Mouse (Mus musculus) MEL (cell line): ENCODE data around the gene Gm3646.

Experiments used
- CTCF ChIP-seq, 3 experiments: IDR thresholded peaks in 2 of 3; conservative IDR thresholded peaks in 1 of 3; 2 replicates each; pipeline ENCODE4 v1.5.1; 2011 to 2012; ENCODE audit warnings: low read length in 3 of 3, low read depth in 2 of 3, mild to moderate bottlenecking in 2 of 3, improper control_type of control experiment in 1 of 3, inconsistent platforms in 1 of 3, mixed read lengths in 1 of 3, moderate library complexity in 1 of 3; ENCODE audit not compliant: control insufficient read depth in 1 of 3, insufficient read depth in 1 of 3, poor library complexity in 1 of 3, severe bottlenecking in 1 of 3
- MAFK ChIP-seq: IDR thresholded peaks from 2 replicates; pipeline ENCODE4 v1.6.1; 2011; ENCODE audit warnings: low read depth, mild to moderate bottlenecking, low read length, improper control_type of control experiment, borderline replicate concordance
- MYC ChIP-seq: IDR thresholded peaks from 2 replicates; pipeline ENCODE4 v1.6.1; 2011; ENCODE audit warnings: low read depth, mild to moderate bottlenecking, low read length, improper control_type of control experiment, moderate library complexity
- POLR2A ChIP-seq, 2 experiments: IDR thresholded peaks; 2 replicates each; pipeline ENCODE4 v1.6.1; 2011 to 2012; ENCODE audit warnings: low read length in 2 of 2, mild to moderate bottlenecking in 2 of 2, control low read depth in 1 of 2, improper control_type of control experiment in 1 of 2, low read depth in 1 of 2, moderate library complexity in 1 of 2; ENCODE audit not compliant: control insufficient read depth in 1 of 2, insufficient read depth in 1 of 2, poor library complexity in 1 of 2

- no peak for TF ChIP-seq MAFK
- TF ChIP-seq CTCF (IDR thresholded peaks at IDR 0.05 in 2 of 3, conservative IDR thresholded peaks at IDR 0.05 in 1 of 3; ENCODE audit: control insufficient read depth in 1 of 3, insufficient read depth in 1 of 3, low read depth in 2 of 3, low read length in 3 of 3, poor library complexity in 1 of 3, severe bottlenecking in 1 of 3): no peak
- TF ChIP-seq MYC: no peak
- no peak for TF ChIP-seq POLR2A (IDR thresholded peaks at IDR 0.05; ENCODE audit: control insufficient read depth in 1 of 2, insufficient read depth in 1 of 2, low read depth in 1 of 2, low read length in 2 of 2, poor library complexity in 1 of 2)
These were observed 43.1 kb downstream of the Gm3646 start for GRCm38 (mm10) chr1:39762025-39762370.
